Mouse (Mus musculus) urinary bladder, postnatal 4 days (tissue): ENCODE measurements at regions not wholly inside any gene's neighbourhood (a gene's known extent, or its start where the extent isn't known, plus 50 kb on each side); places are given as distances from the start of the nearest gene placed in this dataset.

Experiments
- DNase-seq, 2 experiments: peaks; one replicate each; pipeline ENCODE4 v3.0.0; 2021 to 2022; ENCODE audit warnings: low spot score in 2 of 2

DNA sequence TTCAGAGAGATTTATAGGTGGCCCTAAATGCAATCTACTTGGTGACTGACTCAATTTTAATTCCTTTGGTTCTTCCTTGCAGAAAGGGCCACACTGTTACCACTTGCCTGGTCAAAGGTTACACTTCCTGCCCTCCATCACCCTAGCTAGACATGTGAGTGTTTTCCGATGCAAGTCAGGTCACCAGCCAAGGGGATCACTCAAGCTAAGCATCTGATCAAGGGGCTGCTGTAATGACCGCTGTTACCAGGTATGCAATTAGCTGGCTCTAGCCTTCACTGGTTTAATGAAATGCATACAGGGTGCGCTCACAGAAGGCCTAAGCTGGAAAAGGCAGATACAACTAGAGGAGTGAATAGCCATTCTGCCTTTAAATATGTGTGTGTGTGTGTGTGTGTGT is 105.1 kb downstream of the Mtx2 start:
- DNase-seq, result no peak

DNA sequence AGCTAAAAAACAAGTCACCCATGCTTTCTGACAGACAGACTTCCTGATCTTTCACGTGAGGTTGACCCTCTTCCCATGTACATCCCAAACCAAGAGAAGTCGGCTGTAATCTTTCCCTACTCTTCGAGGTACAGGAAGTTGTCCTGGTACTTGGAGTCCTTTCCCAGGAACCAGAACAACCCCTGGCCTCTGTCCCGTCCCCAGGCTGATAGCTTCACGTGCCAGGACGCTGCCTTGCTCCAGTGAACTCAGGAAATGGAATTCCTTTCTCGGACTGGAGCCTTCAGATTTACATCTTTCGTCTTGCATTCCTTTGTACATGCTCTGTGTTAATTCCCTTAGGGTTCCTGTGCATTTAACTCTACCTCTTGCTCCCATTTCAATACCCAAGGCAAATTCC is 107.6 kb downstream of the Mtx2 start:
- DNase-seq, result peak in 1 of 2 experiments; percentile 30

DNA sequence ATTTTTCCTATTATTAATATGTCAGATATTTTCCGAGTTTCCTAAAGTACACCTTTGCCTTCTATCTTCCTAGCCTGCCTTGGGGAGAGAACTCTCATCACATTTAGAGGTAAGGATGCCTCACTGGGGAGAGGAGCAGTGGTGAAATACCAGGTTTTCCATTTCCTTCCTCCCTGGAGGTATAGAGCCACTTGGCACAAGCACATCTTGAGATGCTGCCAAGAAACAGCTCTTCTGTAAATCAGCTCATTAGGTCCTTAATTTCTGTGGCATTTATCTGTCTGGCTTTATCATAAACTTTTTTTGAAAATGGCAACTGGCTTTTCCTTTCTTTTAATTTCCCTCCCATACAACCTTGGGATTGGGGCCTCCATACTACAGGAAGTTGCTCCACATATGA is 108.2 kb downstream of the Mtx2 start:
- DNase-seq, result no peak

GRCm38 (mm10) chr2:74938711-74939110 is 113.1 kb downstream of the Mtx2 start:
- no peak for DNase-seq

GRCm38 (mm10) chr2:74941966-74942365 is 116.4 kb downstream of the Mtx2 start:
- DNase-seq, result no peak

- DNase-seq, result no peak
Measured at GRCm38 (mm10) chr2:74942611-74943198, 117.1 kb downstream of the Mtx2 start.

- no peak for DNase-seq
Measured at GRCm38 (mm10) chr2:74945185-74945749, 119.7 kb downstream of the Mtx2 start.

DNA sequence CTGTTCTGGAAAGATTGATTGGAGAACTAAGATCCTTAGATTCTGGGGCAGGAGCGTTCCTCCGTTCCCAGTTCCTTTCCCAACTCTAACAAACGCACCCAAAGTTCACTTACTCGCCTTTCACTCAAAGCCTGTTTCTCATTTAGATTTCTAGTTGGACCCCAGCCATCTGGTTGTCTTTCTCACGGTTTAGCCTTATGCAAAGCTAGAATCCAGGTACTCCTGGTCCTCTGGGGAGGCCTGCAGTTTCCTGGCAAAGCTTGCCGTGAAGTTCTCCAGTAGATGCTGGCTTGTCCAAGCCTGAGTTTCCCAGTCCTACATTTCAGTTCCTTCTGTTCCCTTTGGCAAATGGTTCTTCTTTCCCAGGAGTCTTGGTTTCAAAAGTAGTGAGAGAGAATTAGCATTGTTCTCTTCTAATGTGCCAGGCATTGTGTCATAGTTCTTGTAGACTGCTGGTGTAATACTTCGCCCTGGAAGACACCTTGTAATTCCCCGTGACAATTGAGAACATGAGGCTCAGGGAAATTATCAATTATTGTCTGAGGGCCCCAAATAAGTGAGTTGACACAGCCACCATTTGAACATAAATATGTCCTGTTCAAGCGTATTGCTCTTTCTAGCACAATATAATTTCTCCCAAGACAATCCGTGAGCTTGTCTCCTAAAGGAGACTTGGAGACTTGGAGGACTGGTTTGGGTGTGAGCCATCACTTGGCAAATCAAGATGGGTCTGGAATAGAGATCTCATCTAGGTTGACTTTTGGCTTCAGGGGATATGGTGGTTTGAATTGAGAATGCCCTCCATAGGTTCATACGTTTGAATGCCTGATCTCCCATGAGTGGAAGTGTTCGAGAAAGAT is 126.0 kb downstream of the Mtx2 start:
- DNase-seq, result no peak

DNA sequence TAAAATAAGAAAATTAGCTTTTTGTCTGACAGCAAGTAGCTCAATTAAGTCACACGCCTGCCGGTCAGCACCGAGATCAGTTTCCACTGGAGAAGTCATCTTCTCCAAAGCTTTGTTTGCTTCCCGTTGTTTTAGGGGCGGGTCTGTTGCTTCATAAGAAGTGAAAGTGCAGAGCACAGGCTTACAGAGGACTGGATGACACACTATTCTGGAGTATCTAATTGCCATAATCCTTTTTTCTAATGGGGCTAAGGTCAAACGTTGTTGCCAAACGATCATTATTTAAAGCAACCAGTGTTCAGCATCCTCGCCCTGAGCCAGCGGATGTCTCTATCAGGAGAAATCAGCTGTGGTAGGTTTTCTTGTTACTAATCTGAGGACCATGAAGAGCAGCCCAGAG is 128.5 kb downstream of the Mtx2 start:
- DNase-seq, result no peak

- DNase-seq, result no peak
Measured at GRCm38 (mm10) chr2:74955281-74956128, 129.9 kb downstream of the Mtx2 start.

DNA sequence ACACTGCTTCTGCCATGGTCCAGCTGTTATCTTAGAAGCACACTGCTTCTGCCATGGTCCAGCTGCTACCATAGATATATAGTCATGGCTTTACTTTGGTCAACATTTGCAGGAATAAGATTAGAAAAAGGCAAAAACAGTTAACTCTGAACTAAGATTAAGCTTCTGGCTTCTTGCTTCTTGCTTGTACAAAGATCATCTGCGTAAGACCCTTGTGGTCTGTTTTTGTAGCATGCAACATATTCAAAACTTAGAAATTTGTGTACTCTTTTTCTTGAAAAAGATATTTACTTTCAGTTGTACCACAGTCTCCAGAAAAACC is 130.5 kb downstream of the Mtx2 start:
- no peak for DNase-seq

GRCm38 (mm10) chr2:74956556-74956955 is 131.0 kb downstream of the Mtx2 start:
- no peak for DNase-seq

DNA sequence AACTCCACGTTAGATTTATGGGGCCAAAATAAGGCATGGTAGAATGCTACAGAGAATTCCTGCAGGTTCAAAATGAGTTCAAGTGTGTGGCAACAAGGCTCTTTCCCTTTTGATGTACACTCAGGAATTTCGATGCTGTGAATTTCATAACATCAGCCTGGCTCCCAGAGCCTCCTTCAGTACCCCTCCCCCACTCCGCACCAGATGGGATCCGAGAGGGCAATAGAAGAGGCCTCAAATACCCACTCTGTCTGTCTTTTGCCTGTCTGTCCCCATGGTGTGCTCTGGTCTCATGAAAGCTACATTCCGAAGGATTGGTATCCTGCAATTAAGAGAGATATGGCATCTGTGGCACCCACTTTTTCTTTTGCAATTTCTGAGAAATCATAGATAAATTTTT is 134.3 kb downstream of the Mtx2 start:
- no peak for DNase-seq

DNA sequence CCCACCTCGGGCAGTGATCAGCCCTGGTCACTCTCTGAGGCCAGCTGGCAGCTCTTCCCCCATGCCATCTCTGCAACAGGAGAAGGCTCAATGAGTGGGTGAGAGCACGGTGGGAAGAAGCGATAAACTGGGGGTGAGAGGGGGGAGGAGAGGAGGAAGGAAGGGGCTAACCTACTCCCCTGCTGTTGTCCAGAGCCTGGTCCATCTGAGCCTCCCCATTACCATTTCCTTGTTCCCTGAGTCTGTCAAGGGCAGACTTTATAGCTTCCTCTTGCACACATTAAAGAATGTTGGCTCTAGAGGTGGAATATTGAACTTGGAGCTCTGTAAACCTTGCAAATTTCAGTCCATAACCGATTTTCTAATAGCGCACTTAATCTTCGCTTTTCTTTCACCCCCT is 136.8 kb downstream of the Mtx2 start:
- no peak for DNase-seq

GRCm38 (mm10) chr2:74964360-74964759 is 138.8 kb downstream of the Mtx2 start:
- DNase-seq, result peak; percentile 72 to 90

- no peak for DNase-seq
Measured at GRCm38 (mm10) chr2:74964980-74965379, 139.4 kb downstream of the Mtx2 start.

DNA sequence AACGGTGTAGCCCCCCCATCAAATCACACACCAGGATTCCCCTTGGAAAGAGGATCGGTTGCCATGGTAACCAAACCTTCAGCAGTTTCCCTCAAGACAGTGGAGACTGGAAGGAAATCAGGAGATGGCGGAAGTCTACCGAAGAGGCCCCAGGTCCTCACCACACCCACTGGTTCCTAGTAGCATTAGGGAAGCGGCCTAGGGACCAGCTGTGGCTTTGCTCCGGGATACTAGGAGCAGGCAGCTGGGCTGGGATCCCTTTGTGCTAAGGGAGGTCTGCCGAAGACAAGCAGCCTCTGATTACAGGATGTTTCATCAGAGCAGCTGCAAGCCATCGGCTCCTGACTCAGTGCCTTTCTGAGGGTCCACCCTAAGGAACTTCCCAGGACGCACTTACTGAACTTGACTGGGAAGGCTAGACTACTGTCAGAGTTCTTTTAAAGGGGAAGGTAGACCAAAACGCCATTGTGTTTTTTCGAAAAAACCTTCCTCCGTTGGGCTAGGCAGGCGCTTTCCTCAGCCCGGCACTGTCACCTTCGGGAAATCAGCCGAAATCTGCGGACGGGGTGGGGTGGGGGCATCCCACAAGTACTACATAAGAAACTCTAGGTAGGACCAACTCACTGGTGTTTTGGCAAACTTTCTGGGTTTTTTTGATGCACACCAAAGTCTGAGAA is 139.9 kb downstream of the Mtx2 start:
- DNase-seq, result peak in 1 of 2 experiments; percentile 56

GRCm38 (mm10) chr2:74970611-74971265 is 145.1 kb downstream of the Mtx2 start:
- DNase-seq, result no peak

GRCm38 (mm10) chr2:74973386-74973785 is 147.8 kb downstream of the Mtx2 start:
- no peak for DNase-seq

DNA sequence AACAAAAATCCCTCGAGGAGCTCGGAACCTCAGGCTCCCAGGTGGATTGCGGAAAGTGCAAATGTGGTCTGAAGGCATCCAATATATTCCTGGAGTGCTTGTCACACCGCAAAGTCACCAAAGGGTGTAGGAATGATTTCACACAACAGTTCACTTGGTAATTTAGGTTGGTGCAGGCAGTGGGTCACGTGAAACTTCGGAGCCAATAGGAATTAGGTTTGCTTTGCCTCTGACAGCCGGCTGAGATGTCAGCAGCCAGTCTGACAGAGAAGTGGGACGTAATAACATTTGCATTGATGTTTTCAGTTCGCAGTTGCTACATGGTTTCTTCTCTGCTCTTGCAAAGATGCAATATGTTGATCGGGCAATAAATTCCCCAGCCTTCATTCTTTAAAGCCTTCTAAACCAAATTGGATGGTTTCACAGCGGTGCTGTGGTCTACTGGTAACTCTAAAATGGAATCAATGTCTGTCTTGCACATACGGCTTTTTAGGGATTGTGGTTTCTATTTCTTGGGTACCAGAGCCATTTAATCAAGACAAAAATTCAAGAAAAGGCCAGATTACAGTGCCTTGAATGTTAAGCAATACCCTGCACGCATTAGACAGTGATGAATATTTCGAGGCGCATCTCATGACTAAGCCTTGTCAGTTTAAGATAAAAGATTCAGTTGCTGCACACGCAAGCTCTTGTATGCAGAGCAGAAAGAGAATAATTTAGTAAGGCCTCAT is 149.2 kb downstream of the Mtx2 start:
- no peak for DNase-seq

DNA sequence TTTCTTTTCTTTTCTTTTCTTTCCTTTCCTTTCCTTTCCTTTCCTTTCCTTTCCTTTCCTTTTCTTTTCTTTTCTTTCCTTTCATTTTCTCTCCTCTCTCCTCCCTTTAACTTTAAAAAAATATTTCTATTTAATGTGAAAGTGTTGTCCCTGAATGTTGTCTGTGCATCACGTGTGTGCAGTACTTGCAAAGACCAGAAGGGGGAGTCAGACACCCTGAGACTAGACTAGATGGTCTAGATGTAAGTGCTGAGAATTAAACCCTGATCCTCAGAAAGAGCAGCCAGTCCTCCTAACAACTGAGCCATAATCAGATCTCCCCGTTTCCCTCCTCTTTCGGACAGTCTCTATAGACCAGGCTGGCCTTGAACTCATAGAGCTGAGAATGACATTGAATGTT is 151.7 kb downstream of the Mtx2 start:
- DNase-seq, result no peak
